Mouse (Mus musculus) lung, postnatal 0 days (tissue): ENCODE measurements around the gene Mef2d.

Source experiments
- CTCF ChIP-seq: IDR thresholded peaks from 2 replicates; pipeline ENCODE4 v1.5.1; 2016; ENCODE audit warnings: antibody characterized with exemption, mild to moderate bottlenecking
- EP300 ChIP-seq: IDR thresholded peaks from 2 replicates; pipeline ENCODE4 v1.6.1; 2016; ENCODE audit warnings: antibody characterized with exemption, mild to moderate bottlenecking, control low read depth

GRCm38 (mm10) chr3:88177106-88177505 lies 34.9 kb downstream of the Mef2d start:
- TF ChIP-seq CTCF, result no peak
- TF ChIP-seq EP300, result no peak
